Mouse (Mus musculus) urinary bladder, postnatal 14 days (tissue): ENCODE measurements at regions not wholly inside any gene's neighbourhood (a gene's known extent, or its start where the extent isn't known, plus 50 kb on each side); places are given as distances from the start of the nearest gene placed in this dataset.

Experiments used
- DNase-seq: peaks from one replicate; pipeline ENCODE4 v3.0.0; 2021; ENCODE audit warnings: low spot score

- no peak for DNase-seq
Observed at GRCm38 (mm10) chr10:7267903-7268302, 55.9 kb upstream of the Cnksr3 start.

GRCm38 (mm10) chr10:7267106-7267505, 55.1 kb upstream of the Cnksr3 start:
- DNase-seq: no peak

- DNase-seq: no peak
Observed at GRCm38 (mm10) chr10:7265412-7265811, 53.4 kb upstream of the Cnksr3 start.

- DNase-seq: no peak
Observed at GRCm38 (mm10) chr10:7264721-7265120, 52.7 kb upstream of the Cnksr3 start.
